Mouse (Mus musculus): ENCODE results near the gene Cox7a2l.

GRCm38 (mm10) chr17:83539262-83540037 is 22.3 kb upstream of the Cox7a2l start:
- no peak for TF ChIP-seq POLR2A (IDR thresholded peaks at IDR 0.05; ENCODE audit: extremely low read depth, insufficient read depth, low read length)
- TF ChIP-seq CTCF (IDR thresholded peaks at IDR 0.05; ENCODE audit: low read depth, low read length): no peak
